Mouse (Mus musculus): ENCODE results near the gene Krtap4-6.

GRCm38 (mm10) chr11:99620335-99620734 lies 45.4 kb downstream of the Krtap4-6 start, which contains the start of gene Gm11562:
- TF ChIP-seq MYOD1 (IDR thresholded peaks at IDR 0.05; ENCODE audit: control insufficient read depth in 1 of 3, insufficient read length in 2 of 3, low read depth in 2 of 3) (no peak), POLR2A (IDR thresholded peaks at IDR 0.05; ENCODE audit: insufficient read length, low read depth) (no peak), TCF12 (IDR thresholded peaks at IDR 0.05; ENCODE audit: insufficient read depth, poor library complexity, severe bottlenecking) (no peak)
